Mouse (Mus musculus): ENCODE data around the gene Nr6a1. TPM values are rescaled to one million over a fixed set of nuclear protein-coding genes. Genes with fewer than 3 reads are reported as not detected.

Gene Nr6a1
- total and polyA plus RNA-seq, 2 experiments, result 5.9 to 14.8 TPM

- H3K79me2 ChIP-seq (ENCODE audit: control insufficient read depth, insufficient read depth, low read length), result no peaks in the 10 kb centered on the region
- no peak overlapping the region for H3K9ac ChIP-seq (ENCODE audit: low read depth, low read length)
- TF ChIP-seq POLR2A (IDR thresholded peaks at IDR 0.05; ENCODE audit: extremely low read depth, insufficient read depth, low read length) (no peak), CTCF (IDR thresholded peaks at IDR 0.05; ENCODE audit: low read depth, low read length) (peak; percentile 39)
- no peaks in the 10 kb centered on the region for H3K4me1 ChIP-seq (ENCODE audit: control insufficient read depth, insufficient read depth, low read length)
- no peak overlapping the region for H3K4me3 ChIP-seq (ENCODE audit: insufficient read depth, low read depth, low read length)
- WGBS, result 72% methylated on average over 5 of the region's 5 CpGs
- peak; percentile 16 for DNase-seq (ENCODE audit: extremely low read depth, low read depth, low spot score)
- no peaks in the 10 kb centered on the region for H3K36me3 ChIP-seq (ENCODE audit: control insufficient read depth, insufficient read depth, low read length)
- no peak overlapping the region for H3K27ac ChIP-seq (replicated peaks; ENCODE audit: insufficient read depth, low read depth, low read length)
- peaks cover 2% of the 10 kb centered on the region; the same call in 1 of the 2 replicates for H3K27me3 ChIP-seq (ENCODE audit: control insufficient read depth, insufficient read depth, low read length)
Measured at GRCm38 (mm10) chr2:38700177-38700576, 227.3 kb downstream of the Nr6a1 start.

DNA sequence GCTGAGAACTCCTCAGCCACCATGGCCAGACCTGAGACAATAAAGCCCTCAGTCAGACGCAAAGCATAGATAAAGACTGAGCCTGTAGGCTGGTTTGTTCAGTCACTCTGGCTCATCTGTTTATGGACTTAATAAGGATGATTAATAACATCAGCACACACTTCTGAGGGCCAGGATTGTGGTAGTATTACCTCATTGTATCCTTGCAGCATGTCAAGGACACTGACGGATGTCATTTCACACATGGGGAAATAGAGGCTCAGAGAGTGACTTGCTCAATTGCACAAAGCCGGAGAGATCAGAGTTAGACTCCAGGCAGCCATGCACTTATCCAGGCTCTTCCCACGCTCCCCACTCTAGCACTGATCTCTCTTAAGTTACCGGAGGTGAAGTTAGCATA, 228.9 kb downstream of the Nr6a1 start:
- DNase-seq (ENCODE audit: extremely low read depth, low read depth, low spot score), result no peak
- TF ChIP-seq CTCF (IDR thresholded peaks at IDR 0.05; ENCODE audit: low read depth, low read length), result no peak
- no peak for TF ChIP-seq POLR2A (IDR thresholded peaks at IDR 0.05; ENCODE audit: extremely low read depth, insufficient read depth, low read length)
- Histone ChIP-seq H3K79me2 (ENCODE audit: control insufficient read depth, insufficient read depth, low read length) (no peaks in the 10 kb centered on the region), H3K27ac (replicated peaks; ENCODE audit: insufficient read depth, low read depth, low read length) (no peak overlapping the region), H3K36me3 (ENCODE audit: control insufficient read depth, insufficient read depth, low read length) (no peaks in the 10 kb centered on the region), H3K4me3 (ENCODE audit: insufficient read depth, low read depth, low read length) (no peak overlapping the region), H3K9ac (ENCODE audit: low read depth, low read length) (no peak overlapping the region), H3K4me1 (ENCODE audit: control insufficient read depth, insufficient read depth, low read length) (no peaks in the 10 kb centered on the region), H3K27me3 (ENCODE audit: control insufficient read depth, insufficient read depth, low read length) (peaks cover 2% of the 10 kb centered on the region; the same call in 1 of the 2 replicates)
- WGBS, result 91% methylated on average over 5 of the region's 5 CpGs

GRCm38 (mm10) chr2:38697128-38698120, 230.1 kb downstream of the Nr6a1 start:
- H3K79me2 ChIP-seq (ENCODE audit: control insufficient read depth, insufficient read depth, low read length), result no peaks in the 10 kb centered on the region
- H3K9ac ChIP-seq (ENCODE audit: low read depth, low read length), result no peak overlapping the region
- TF ChIP-seq CTCF (IDR thresholded peaks at IDR 0.05; ENCODE audit: low read depth, low read length) (no peak), POLR2A (IDR thresholded peaks at IDR 0.05; ENCODE audit: extremely low read depth, insufficient read depth, low read length) (no peak)
- no peaks in the 10 kb centered on the region for H3K4me1 ChIP-seq (ENCODE audit: control insufficient read depth, insufficient read depth, low read length)
- 72% methylated on average over 27 of the region's 27 CpGs for WGBS
- no peak overlapping the region for H3K4me3 ChIP-seq (ENCODE audit: insufficient read depth, low read depth, low read length)
- H3K36me3 ChIP-seq (ENCODE audit: control insufficient read depth, insufficient read depth, low read length), result no peaks in the 10 kb centered on the region
- DNase-seq (ENCODE audit: extremely low read depth, low read depth, low spot score), result no peak
- no peak overlapping the region for H3K27ac ChIP-seq (replicated peaks; ENCODE audit: insufficient read depth, low read depth, low read length)
- H3K27me3 ChIP-seq (ENCODE audit: control insufficient read depth, insufficient read depth, low read length), result peaks cover 2% of the 10 kb centered on the region; the same call in 1 of the 2 replicates

GRCm38 (mm10) chr2:38695770-38696169, 231.7 kb downstream of the Nr6a1 start:
- WGBS, result 74% methylated on average over 9 of the region's 9 CpGs
- H3K4me1 ChIP-seq (ENCODE audit: control insufficient read depth, insufficient read depth, low read length), result no peaks in the 10 kb centered on the region
- H3K79me2 ChIP-seq (ENCODE audit: control insufficient read depth, insufficient read depth, low read length), result no peaks in the 10 kb centered on the region
- no peaks in the 10 kb centered on the region for H3K36me3 ChIP-seq (ENCODE audit: control insufficient read depth, insufficient read depth, low read length)
- peaks cover 2% of the 10 kb centered on the region; the same call in 1 of the 2 replicates for H3K27me3 ChIP-seq (ENCODE audit: control insufficient read depth, insufficient read depth, low read length)
- no peak for TF ChIP-seq CTCF (IDR thresholded peaks at IDR 0.05; ENCODE audit: low read depth, low read length)
- no peak for TF ChIP-seq POLR2A (IDR thresholded peaks at IDR 0.05; ENCODE audit: extremely low read depth, insufficient read depth, low read length)
- DNase-seq (ENCODE audit: extremely low read depth, low read depth, low spot score), result no peak
- no peak overlapping the region for H3K9ac ChIP-seq (ENCODE audit: low read depth, low read length)
- no peak overlapping the region for H3K4me3 ChIP-seq (ENCODE audit: insufficient read depth, low read depth, low read length)
- no peak overlapping the region for H3K27ac ChIP-seq (replicated peaks; ENCODE audit: insufficient read depth, low read depth, low read length)

DNA sequence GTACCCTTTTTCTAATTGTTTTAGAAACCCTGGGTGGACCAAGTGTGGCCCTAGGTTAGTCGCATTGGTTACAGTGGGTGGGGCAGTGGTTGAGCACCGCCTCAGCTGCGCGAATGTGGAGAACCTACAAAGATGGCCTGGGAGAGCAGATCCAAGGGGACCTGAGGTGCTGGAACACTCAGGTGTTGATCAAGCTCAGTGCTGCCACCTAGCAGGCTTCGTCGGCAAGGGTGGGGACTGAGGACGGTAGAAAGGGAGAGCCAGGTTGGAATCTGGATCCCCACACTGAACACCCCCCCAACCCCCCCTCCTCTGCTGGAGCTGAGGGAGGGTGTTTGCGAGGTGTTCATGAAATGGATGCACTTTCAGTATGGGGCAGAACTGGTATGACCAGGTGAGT, 235.9 kb downstream of the Nr6a1 start:
- peaks cover 5% of the 10 kb centered on the region; the same call in 1 of the 2 replicates for H3K27me3 ChIP-seq (ENCODE audit: control insufficient read depth, insufficient read depth, low read length)
- WGBS, result 21% methylated on average over 8 of the region's 8 CpGs
- no peaks in the 10 kb centered on the region for H3K36me3 ChIP-seq (ENCODE audit: control insufficient read depth, insufficient read depth, low read length)

More for the DNA sequence above, 235.9 kb downstream of the Nr6a1 start:
- Histone ChIP-seq H3K79me2 (ENCODE audit: control insufficient read depth, insufficient read depth, low read length) (no peaks in the 10 kb centered on the region), H3K27ac (replicated peaks; ENCODE audit: insufficient read depth, low read depth, low read length) (no peak overlapping the region), H3K4me1 (ENCODE audit: control insufficient read depth, insufficient read depth, low read length) (no peaks in the 10 kb centered on the region), H3K9ac (ENCODE audit: low read depth, low read length) (no peak overlapping the region), H3K4me3 (ENCODE audit: insufficient read depth, low read depth, low read length) (no peak overlapping the region)
- peak; percentile 28 for DNase-seq (ENCODE audit: extremely low read depth, low read depth, low spot score)
- TF ChIP-seq POLR2A (IDR thresholded peaks at IDR 0.05; ENCODE audit: extremely low read depth, insufficient read depth, low read length) (no peak), CTCF (IDR thresholded peaks at IDR 0.05; ENCODE audit: low read depth, low read length) (peak; percentile 83)
